Mouse (Mus musculus) erythroblast, embryonic 14.5 days (primary cell): Measurements from ENCODE around the gene Mx1.

Experiments used
- GATA1 ChIP-seq: IDR thresholded peaks from 2 replicates; pipeline ENCODE4 v1.6.1; 2012; ENCODE audit warnings: low read length, inconsistent platforms, mixed read lengths
- TAL1 ChIP-seq: IDR thresholded peaks from 3 replicates; pipeline ENCODE4 v1.6.1; 2012; ENCODE audit warnings: low read length, inconsistent platforms, mixed read lengths

DNA sequence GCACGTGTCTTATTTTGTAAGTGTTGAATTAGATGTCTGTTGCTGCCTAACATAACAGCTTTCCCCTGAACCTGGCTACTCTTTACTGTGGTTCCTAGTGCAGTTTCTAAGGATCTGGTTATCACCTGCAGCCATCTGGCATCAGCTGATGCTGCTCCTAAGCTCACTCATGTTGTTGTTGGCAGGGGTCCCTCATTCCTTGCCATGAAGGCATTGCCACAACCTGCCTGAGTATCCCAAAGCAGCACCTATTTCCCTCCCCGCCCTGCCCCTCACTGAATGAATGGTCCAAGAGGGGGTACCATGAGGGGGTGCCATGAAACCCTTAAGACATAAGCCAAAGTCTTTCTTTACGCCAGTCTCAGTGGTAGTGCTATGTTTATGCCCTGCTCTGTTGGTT lies 34.7 kb downstream of the Mx1 start:
- TF ChIP-seq GATA1 (no peak), TAL1 (no peak)
